Mouse (Mus musculus) ovary, postnatal 14 days (tissue): ENCODE measurements around the gene Colgalt2.
"Not testable (repeated sequence)": the region's sequence is repeated elsewhere in the genome, so short reads cannot be mapped to it uniquely, and the experiment has no call there.

ENCODE experiments used
- DNase-seq: peaks from one replicate; pipeline ENCODE4 v3.0.0; 2022; ENCODE audit warnings: low spot score

The Colgalt2 gene

DNA sequence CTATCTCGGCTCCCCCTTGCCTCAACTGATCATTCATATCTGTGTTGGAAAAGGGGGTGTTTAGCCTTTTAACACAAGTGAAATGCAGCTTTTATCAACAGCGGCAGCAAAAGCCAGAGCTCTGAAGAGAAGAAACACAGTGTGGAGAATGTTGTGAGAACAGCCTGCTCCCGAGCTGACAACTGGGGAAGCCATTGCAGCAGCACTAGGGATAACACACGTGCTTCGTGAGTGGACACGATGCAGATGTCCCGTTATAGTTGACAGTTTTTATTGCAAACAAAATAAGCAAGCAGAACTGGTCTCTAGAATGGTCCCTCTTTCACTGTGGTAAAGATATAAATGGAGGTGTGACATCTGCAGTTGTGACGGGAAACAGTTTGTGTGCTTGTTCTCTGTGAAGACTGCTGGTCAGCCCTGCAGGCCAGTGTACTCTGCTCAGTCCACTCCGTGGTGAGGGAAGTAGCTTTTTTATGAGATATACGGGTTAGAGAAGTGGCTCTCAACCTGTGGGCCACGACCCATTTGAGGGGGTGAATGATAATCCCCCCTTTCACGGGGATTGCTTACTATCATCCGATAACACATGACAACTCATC, 16.8 kb downstream of the Colgalt2 start:
- DNase-seq: no peak

DNA sequence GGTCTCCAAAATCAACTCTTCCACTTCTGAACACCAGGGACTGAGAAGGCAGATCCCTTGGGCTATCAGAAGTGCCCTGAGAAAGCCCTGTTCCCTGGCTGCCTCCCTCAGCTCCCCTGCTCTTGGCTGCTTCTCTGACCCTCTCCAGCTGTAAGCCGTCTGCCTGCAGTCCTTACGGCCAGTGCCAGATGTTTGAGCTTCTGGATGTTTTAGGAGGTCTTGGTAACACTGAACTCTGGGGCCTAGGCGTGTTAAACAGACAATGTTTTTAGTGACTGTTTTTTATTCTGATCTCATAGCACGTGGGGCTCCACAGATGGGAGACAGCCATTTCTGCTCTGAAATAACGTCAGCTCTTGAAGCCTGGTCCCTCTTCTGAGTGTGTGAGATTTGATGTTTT, 18.0 kb downstream of the Colgalt2 start:
- no peak for DNase-seq

DNA sequence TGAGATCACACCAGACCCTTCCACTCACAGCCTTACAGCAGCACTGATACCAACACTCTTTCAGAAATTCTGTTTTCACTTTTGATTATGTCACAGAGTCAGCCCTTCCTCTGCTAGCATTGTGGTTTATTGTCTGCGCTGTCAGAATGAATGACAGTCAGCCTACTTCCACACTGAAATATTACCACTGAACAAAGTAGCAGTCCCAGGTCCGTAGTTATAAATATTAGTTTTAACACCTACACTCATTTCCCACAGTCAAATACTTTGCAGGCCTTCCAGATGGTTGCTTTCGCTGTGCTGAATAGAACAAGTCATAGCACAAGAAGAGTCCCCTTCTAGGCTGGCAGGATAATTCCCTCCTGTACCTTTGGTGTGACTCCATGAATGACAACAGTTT, 22.7 kb downstream of the Colgalt2 start:
- no peak for DNase-seq

DNA sequence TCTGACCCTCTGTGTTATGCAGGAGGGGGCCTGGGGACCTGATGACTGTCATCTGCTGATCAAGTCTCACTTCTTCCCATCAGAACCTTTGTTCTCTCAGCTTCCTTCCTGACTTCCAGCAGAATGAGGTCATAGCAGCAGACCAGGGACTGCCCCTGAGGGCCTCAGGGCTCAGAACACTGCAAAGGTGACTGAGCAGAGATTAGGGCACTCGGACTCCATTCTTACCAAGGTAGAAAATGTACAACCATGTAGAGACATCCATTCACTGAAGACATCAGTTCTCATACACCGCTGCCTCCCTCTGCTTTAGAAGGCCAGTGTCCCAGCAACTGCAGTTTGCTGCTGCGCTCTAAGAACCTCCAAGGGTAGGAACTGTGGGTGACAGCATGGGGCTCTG, 23.4 kb downstream of the Colgalt2 start:
- DNase-seq: no peak

DNA sequence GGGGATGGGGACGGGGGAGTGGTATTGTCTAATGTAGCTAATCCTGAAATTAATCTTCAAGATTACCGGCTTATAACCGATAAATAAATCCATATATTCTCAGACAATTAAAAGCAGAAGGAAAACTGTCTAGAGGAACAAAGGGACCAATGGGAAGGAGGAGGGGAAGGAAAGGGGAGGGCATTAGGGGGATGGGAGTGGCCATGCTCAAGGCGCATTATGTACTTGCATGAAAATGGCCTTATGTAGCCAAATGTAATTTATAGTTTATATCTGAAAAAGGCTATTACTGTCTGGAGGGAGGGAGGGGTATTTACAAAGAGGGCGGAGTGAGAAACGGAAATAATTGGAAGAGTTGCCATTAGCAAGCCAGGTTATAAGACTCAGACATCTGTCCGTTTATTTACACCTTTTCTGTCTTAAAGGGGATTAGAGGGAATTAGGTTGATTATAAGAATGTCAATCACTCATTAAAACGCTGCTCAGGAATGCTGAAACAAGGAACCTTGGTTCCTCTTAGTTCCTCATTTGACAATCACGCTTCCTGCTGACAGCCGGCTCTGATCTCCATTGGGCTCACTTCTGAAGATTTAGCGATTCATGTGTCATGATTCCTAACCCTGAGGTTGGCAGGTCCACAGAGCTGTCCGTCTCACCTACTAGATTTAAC, 28.4 kb downstream of the Colgalt2 start:
- DNase-seq: no peak

DNA sequence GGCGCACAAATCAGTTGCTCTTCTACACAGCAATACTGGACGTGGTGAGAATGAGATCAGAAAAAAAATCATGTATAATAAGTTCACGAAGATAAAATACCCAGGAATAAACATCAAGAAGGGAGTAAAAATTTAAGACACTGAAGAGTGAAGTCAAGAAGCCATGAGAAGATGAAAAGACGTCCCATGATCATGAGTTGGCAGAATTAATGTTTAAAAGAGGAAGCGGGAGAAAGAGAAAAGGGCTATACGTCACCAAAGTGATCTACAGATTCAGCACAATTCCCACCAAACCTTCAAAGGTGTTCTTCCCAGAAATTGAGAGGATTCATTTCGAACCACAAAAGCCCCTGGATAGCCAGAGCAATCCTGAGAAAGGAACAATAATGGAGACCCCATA, 30.2 kb downstream of the Colgalt2 start:
- no peak for DNase-seq

DNA sequence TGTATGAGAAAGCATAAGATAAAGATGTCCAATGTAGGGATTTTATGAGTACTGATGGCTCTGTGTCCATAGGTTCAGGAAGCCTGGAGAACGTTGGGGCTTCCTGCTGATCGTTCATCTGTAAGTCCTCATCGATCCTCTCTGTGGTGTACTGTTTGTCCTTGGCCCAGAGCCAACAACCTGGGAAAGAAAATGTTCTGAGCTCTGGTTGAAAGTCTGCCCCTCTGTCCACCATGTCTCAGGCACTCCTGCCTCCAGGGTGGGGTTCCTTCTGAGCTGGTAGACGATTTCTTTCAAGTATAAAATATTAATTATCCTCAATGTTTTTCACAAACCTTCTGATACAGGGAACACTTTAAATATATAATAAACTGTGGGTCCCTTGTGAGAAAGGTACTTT, 34.5 kb downstream of the Colgalt2 start:
- no peak for DNase-seq

DNA sequence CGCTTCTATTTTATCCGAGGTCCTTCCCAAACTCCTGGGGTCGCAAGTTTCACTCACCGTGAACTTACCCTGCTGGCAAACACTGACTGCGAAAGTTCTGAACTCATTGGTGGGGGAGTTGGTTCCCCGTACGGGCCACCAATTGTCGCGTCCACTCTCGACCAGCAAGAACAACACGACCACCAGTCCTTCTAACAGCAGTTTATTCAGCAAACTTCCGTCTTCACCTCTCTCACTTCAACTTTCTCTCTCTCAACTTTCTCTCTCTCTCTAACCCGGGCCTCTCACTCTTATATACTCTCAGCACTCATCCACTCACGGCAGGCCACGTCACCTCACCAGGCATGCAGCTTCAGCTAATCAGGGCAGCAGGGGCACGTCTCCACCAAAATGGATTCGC, 37.9 kb downstream of the Colgalt2 start:
- DNase-seq: not testable (repeated sequence)

DNA sequence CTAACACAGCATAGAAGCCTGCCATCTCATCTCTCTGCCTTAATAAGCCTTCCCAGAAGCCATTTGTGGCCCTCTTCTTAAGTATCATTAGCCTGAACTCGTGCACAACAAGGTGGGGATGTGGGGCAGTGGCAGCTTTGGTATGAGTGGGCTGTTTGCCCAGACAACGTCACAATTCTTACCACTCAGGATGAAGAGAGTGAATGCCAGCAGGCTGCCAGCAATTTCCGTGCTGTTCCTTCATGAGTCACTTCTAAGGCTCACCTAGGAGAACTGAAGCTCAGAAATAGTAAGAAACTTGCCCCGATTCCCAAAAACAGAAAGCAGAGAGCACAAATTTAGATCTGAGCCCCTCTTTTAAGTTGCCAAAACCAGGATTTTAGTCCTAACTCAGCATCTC, 39.8 kb downstream of the Colgalt2 start:
- no peak for DNase-seq

DNA sequence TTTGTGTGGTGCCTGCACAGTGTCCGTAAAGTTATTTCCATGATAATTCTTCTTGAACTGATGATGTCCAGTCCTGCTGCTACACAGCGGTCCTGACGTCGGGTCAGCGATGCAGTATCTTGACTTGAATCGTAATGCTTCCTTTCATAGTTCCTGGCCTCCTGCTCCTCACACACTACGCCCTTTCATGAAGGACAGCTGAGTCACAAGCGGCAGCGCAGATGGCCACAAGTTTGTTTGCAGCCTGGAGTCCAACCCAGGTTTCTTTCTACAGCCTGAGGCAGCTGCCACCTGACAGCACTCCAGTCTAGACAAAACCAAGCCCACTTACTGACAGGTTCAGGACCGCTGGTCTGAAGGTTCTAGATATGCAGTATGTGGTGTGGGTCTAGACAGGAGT, 40.2 kb downstream of the Colgalt2 start:
- no peak for DNase-seq

DNA sequence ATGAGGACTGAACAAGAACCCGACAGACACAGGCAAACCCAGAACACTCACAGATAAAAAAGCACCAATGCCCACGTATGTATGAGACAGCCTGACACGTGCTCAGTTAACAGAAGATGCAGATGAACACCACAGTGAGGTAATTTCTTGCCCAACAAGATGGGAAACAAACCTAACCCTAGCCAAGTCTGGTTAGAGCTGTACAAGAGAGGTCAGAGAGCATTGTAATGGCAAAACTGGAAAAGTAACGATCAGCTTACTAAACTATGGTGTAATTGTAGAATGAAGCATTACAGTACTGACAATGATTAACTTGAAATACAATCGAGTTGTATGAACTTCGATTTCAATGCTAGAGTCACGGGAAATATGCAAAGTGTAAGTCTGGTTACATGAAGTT, 45.0 kb downstream of the Colgalt2 start:
- no peak for DNase-seq

DNA sequence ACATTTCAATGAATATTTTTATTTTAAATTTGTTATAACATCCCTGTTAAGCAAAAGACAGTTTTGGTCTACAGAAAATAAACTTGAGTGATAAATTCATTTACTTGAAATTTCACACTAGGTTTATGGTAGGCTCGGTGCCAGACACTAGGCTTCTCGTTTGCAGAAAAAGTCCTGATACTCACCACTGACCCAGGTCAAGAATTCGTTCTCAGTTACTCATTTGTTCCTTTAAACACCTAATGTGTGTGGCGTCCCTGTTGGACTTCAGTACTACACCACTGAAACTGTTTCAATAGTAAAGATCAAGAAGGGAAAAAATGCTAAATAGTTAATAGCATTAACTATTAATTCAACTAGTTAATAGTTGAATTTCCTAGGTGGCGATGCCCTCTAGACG, 46.3 kb downstream of the Colgalt2 start:
- no peak for DNase-seq

DNA sequence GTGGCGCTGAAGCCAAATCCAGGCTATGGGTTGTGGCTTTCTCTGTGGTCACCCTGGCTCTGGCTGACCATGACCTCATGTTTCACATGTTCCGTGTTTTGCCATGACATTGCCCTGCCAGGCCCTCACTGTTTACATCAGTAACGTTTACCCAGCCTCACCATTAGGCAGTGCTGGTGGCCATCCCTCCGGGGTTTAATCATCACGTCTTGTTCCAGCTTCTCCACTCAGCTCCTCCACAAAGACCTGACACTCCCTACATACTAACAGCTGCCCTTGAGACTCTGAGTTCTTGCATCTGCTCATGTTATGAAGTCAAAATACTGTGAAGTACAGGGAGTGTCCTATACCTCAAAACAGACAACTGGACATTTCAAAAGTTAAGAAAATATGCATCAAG, 54.9 kb downstream of the Colgalt2 start:
- DNase-seq: no peak

DNA sequence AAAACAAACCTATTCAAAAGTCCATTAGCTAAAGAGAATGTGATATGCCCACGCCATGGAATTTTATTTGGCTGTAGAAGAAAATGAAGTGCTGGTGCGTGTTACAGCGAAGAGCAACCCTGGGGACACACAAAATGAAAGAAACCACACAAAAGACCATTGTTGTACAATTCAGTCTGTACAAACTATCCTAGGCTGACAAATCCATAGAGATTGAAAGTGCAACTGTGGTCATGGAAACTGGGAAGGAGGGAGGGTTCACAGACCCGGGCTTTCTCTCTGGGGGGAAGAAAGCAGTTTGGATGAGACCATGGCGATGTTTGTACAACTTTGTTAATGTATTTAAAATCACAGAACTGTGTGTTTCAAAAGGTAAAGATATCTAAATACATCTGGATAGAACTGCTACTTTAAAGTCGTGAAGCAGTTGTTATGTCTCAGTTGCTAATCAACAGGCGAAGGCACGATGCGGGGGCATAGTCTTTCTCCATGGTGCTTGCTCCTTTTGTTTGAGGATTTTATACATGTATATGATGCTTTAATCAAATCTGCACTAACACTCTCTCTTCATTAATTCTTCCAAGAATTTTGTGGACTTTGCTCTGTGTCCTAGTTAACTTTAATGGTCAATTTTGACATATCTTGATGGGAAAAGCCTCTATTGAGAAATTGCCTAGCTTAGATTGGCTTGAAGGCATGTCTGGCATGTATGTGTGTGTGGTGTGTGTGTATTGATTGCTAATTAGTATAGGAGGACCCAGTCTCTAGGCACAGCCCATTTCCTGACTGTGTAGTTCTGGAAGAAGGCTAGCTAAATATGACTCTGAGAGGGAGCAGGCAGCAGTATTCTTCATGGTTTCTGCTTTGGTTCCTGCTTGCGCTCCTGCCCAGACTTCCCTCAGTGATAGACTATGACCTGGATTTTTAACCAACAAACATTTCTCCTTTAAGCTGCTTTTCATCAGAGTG, 55.9 kb downstream of the Colgalt2 start:
- no peak for DNase-seq

DNA sequence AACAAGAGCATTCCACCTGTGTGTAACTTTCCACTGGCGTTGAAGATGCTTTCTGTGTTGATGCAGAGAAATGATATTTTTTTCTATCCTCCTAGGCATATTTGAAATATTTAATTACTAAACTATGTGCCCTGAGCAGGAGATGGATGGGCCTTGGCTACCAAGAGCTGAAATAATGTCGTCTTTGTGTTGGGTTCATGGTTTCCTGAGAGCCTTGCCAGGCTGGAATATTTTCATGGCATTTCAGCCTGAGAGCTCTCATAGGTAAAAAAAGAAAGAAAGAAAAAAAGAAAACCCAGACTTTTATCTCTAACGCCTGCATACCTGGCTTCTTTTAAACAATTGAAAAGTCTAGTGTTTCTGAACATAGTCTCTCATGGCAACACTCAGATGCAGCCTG, 56.6 kb downstream of the Colgalt2 start:
- DNase-seq: no peak

DNA sequence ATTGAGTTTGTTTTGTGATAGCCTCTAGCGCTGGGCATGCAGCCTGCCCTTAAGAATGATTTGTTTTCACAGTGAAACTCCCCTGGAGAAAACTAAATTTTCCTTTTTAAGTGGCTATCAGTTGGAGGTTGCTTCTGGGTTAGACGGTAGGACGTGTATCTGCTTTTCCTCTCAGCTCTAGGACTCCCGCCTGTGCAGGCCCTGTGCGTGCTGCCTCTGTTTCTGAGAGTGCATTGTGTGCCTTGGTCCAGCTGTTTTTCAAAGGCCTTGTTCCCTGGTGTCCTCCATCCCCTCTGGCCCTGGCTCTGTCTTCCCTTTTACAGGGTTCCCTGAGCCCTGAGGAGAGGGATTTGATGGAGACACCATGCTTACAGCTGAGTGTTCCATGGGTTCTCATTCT, 58.0 kb downstream of the Colgalt2 start:
- no peak for DNase-seq

DNA sequence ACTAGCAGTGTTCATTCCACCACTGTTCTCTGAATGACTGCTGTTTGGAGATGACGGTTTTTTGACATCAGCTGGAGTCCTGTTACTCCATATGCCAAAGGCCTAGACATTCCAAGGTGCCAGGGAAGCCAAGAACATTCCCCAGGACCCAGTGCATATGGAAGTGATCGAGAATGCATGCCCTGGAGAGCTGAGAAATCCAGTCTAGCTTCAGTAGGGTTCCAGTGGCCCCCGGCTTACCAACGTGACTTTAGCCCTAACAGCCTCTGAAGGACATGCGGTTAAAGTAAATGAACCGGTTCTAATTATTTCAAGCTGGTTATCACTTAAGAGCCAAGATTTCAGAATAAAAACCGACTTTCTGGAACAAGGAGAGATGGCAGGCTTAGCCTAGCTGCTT, 59.4 kb downstream of the Colgalt2 start:
- no peak for DNase-seq

DNA sequence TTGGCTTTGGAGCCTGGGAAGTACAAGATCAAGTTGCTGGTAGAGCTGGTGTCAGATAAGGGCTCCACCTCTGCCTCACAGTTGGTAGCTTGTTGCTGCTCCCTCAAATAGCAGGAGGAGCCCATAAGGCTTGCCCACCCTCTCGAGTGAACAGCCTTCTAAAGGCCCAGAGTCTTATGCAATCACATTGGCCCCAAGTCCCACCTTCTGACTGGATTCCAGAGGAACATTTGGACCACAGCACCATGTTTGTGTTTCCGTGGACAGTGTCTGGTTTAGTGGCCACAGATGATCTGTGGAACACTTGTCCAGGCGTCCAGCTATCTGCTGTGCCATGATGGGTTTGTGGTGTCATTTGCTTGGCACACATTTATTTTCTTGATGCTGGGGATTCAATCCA, 61.3 kb downstream of the Colgalt2 start:
- no peak for DNase-seq

DNA sequence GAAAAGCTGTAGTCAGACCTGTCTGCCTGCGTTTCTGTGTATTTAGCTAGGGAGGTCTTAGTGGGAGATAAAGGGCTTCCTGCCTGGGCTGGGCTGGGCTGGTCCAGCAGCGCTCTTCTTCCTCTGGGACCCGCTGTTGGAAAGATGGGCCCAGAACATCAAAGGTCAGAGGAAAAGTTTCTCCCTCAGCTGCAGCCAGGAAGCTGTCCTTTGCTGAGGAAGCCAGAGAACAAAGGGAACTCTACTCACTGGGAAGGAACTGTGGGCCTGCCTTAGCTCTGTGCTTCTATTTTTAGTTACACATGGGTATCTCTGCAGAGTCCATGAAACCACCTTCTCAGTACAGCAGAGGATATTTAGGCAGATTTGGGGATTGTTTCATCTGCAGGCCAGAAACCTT, 62.2 kb downstream of the Colgalt2 start:
- DNase-seq: no peak

DNA sequence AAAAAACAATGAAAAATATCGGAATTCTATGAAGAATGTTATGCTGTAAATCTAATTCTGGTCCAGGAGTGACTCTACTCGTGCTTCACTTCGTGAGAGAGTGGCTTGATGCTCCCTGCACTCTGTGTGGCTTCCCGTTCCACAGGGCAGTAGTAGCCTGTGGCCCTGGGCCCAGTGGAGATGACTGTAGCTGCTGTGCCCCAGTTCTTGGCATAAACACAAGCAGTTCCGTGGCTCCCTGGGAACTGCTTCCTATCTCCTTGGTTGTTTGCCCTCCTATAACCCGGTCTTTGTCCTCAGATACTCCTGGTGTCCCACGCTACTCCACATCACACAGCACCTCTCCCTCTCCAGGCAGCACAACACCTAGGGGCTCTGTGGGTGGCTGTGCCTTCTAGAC, 62.7 kb downstream of the Colgalt2 start:
- DNase-seq: no peak

DNA sequence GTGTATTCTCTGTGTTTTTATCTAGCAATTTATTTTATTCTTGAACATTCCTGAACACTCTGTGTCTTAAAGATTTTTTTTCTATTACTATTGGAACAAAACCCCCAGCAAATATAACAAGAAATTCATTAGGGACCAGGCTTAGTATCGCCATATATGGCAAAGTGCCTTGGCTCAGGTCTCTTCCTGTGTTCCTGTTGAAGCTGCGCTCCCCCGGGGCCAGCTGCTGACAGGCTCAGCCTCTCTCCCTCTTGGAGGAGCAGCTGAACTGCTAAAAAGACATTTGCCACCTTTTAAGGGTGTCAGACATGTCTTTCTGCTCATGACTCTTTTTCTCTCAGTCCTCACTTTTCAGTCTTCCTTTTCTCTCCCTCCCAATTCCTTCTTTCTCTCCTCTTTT, 66.7 kb downstream of the Colgalt2 start:
- no peak for DNase-seq

DNA sequence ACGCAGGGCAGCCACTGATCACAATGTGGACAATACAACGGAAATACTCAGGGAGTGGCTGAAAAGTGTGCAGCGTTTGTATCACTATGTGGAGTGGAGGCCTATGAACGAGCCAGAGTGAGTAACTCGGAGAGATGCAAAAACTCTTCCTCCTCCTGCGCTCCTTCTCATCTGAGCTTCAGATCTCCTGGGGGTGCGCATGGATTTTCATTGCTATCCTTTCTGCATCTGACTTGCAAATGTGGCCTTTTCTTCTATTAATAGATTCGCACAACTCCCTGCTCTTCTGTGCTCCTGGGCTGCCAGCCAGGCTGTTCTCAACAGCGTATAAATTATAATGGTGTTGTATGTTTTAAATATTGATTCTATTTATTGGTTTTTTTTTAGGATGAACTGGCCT, 68.8 kb downstream of the Colgalt2 start:
- no peak for DNase-seq

DNA sequence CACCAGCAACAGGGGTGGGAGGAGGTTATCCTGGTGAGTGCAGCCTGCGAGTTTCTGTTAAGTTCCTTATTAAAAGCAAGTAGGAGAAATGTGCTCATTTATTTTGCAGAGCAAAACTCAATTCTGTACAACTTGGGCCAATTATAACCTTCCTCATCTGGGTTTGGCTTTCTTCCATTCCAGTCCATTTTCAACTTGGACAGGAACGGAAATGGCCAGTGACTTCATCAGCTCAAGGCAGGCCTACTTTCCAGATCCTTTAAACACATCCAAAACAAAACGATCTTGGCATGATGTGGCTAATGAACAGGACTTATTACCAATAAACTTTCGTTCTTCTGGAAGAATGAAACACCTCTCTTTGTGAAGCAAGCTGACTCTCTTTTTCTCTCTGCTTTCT, 76.5 kb downstream of the Colgalt2 start:
- no peak for DNase-seq
